In genomic region chr19:53390495-53391007, GRCm38 (mm10) we compare ENCODE assay signal across 7 mouse cellular contexts. TPM values are rescaled to one million over a fixed set of nuclear protein-coding genes. Genes with fewer than 3 reads are reported as not detected.
DNase-seq lines count a peak whose midpoint lies in the region; ATAC-seq lines count a peak whose summit lies in the region.

Gene Smndc1, minus strand, starts transcription at chr19:53390578.

- peak; percentile 100 for DNase-seq in adrenal gland, adult 8-10 months
- peak; percentile 99 for DNase-seq in embryo, embryonic 9.5 days (ENCODE audit: extremely low spot score)
- DNase-seq in gastrocnemius, postnatal 4 days (ENCODE audit: low spot score in 2 of 2): peak; percentile 98 to 99
- DNase-seq in left cerebral cortex, postnatal 36 days (ENCODE audit: low spot score in 2 of 2): peak; percentile 99 to 100
- DNase-seq in midbrain, embryonic 11.5 days (ENCODE audit: low spot score, missing footprints): peak; percentile 99
- DNase-seq in skeletal muscle tissue, adult 2 months (ENCODE audit: low read depth, low spot score): peak; percentile 100

- peak within 1 kb of the TSS; percentile 99 for H3K27ac ChIP-seq in intestine, embryonic 16.5 days (ENCODE audit: low read length)
- H3K27ac ChIP-seq in midbrain, embryonic 11.5 days (ENCODE audit: low read depth, low read length): peak within 1 kb of the TSS; percentile 95

- H3K36me3 ChIP-seq in intestine, embryonic 16.5 days (ENCODE audit: control insufficient read depth, insufficient read depth, low read length): no peaks in the 10 kb centered on the region
- no peaks in the 10 kb centered on the region; the same call in 1 of the 2 replicates for H3K36me3 ChIP-seq in midbrain, embryonic 11.5 days (ENCODE audit: control insufficient read depth, insufficient read depth, low read length)

- peak; percentile 98 for ATAC-seq in intestine, embryonic 16.5 days
- ATAC-seq in midbrain, embryonic 11.5 days (ENCODE audit: low FRiP score): peak; percentile 98

- no peaks in the 10 kb centered on the region for H3K27me3 ChIP-seq in intestine, embryonic 16.5 days (replicated peaks; ENCODE audit: control insufficient read depth, insufficient read depth, low read length)
- H3K27me3 ChIP-seq in midbrain, embryonic 11.5 days (ENCODE audit: control insufficient read depth, insufficient read depth, low read length): no peaks in the 10 kb centered on the region

- peak within 1 kb of the TSS; percentile 58 for H3K4me2 ChIP-seq in intestine, embryonic 16.5 days (ENCODE audit: low read depth, low read length)
- peak within 1 kb of the TSS; percentile 77 for H3K4me2 ChIP-seq in midbrain, embryonic 11.5 days

- intact Hi-C loops in left cerebral cortex, postnatal 36 days (cut with DNase I): no loop called here

- H3K4me1 ChIP-seq in intestine, embryonic 16.5 days (ENCODE audit: control insufficient read depth, insufficient read depth, low read length): peaks cover 6% of the 10 kb centered on the region
- H3K4me1 ChIP-seq in midbrain, embryonic 11.5 days (ENCODE audit: control insufficient read depth, insufficient read depth, low read length): peaks cover 8% of the 10 kb centered on the region

- WGBS in intestine, embryonic 16.5 days: under 1% methylated on average over 48 of the region's 48 CpGs
- under 1% methylated on average over 48 of the region's 48 CpGs for WGBS in midbrain, embryonic 11.5 days

- H3K4me3 ChIP-seq in intestine, embryonic 16.5 days (ENCODE audit: low read length): peak within 1 kb of the TSS; percentile 99
- peak within 1 kb of the TSS; percentile 97 for H3K4me3 ChIP-seq in midbrain, embryonic 11.5 days (ENCODE audit: low read depth, low read length)

- no peaks in the 10 kb centered on the region for H3K9me3 ChIP-seq in intestine, embryonic 16.5 days (ENCODE audit: control insufficient read depth, low read length)
- H3K9me3 ChIP-seq in midbrain, embryonic 11.5 days (ENCODE audit: control insufficient read depth, low read length): no peaks in the 10 kb centered on the region

- peak within 1 kb of the TSS; percentile 100 for H3K9ac ChIP-seq in intestine, embryonic 16.5 days (ENCODE audit: low read depth, low read length)
- peak within 1 kb of the TSS; percentile 99 for H3K9ac ChIP-seq in midbrain, embryonic 11.5 days (ENCODE audit: low read length)

RNA-seq across cellular contexts. Expression of gene Smndc1, which starts in this region (rescaled TPM):
- 10 to 100 TPM; 40.5 to 49.4 (median 45.6) TPM for total RNA-seq in adrenal gland, adult 8-10 months (2022)
- 10 to 100 TPM; 36.6 to 42.4 TPM for total RNA-seq in gastrocnemius, postnatal 4 days (2021)
- polyA plus RNA-seq in intestine, embryonic 16.5 days (2015; fragmentation: Nextera tagmentation; extraction: Ambion mirVana): 36.3 and 40.5 TPM in 2 replicates
- 10 to 100 TPM; 33.2 to 40.5 TPM for total RNA-seq in left cerebral cortex, postnatal 36 days (2021)
- 61.2 and 65.5 TPM in 2 replicates for polyA plus RNA-seq in midbrain, embryonic 11.5 days (2014; fragmentation: Nextera tagmentation; extraction: Ambion mirVana)

Comparison
In these comparisons a context has a peak if more than half of its experiments do, and no peak if none do; other contexts are left out.
1. Peak in every context shown above with its lines: DNase-seq, ATAC-seq, H3K4me3 ChIP-seq and H3K27ac ChIP-seq.